Mouse (Mus musculus): ENCODE measurements around the gene Mrpl33.

DNA sequence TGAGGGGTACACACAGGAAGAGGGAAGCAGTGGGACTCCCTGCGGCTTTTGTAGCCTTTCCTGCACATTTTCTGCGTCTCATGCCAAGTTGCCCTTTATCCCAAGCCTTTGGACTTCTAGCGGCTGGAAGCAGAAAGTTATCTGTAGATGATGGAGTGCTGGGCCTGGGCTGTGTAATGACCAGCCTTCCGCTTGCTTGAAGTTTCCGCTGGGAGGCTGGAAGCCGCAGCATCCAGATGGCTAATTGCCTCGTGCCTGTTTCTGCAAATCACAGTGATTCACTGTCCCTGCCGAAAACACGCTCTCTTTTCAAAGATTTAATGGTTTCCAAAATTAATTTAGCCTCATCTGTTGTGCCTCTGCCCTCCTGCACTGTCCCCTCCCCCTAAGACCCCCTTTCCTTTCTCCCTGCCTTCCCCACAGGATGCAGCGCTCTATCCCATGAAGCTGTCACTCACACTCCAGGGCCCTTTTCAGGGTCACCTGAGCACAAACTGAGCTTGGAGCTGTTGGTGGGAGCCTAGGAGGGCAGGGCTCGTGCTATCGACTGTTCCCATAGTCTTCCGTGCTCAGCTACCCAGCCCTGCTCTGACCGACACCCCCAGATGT, 6.9 kb upstream of the Mrpl33 start:
- TF ChIP-seq CTCF (IDR thresholded peaks at IDR 0.05; ENCODE audit: borderline replicate concordance, insufficient read depth, low read depth, low read length), result no peak
- TF ChIP-seq POLR2A (IDR thresholded peaks at IDR 0.05; ENCODE audit: borderline replicate concordance, insufficient read depth, low read length), result no peak
